Mouse (Mus musculus) forebrain, postnatal 0 days (tissue): ENCODE data around the gene Bco1. TPM values are rescaled to one million over a fixed set of nuclear protein-coding genes. Genes with fewer than 3 reads are reported as not detected.

Experiments used
- ATAC-seq: fragments of 200-750 bp; cut with Nextera tagmentation; 2 replicates; pipeline ENCODE4 v1.8.0; 2017; ENCODE audit warnings: mild to moderate bottlenecking, moderate library complexity
- DNase-seq: peaks from one replicate; pipeline ENCODE4 v3.0.0-alpha.2; 2015
- H3K27ac ChIP-seq: fragments of 300-500 bp; sonication (generic); 2 replicates; pipeline ENCODE4 v1.5.1; 2014; ENCODE audit warnings: low read depth, mild to moderate bottlenecking, antibody characterized with exemption, low read length, moderate library complexity, mixed read lengths
- H3K27me3 ChIP-seq: fragments of 300-500 bp; sonication (generic); 2 replicates; pipeline ENCODE4 v1.6.1; 2014; ENCODE audit warnings: mild to moderate bottlenecking, low read length, mixed read lengths; ENCODE audit not compliant: insufficient read depth
- H3K36me3 ChIP-seq: fragments of 300-500 bp; sonication (generic); 2 replicates; pipeline ENCODE4 v1.6.1; 2014; ENCODE audit warnings: mild to moderate bottlenecking, moderate library complexity; ENCODE audit not compliant: insufficient read depth
- H3K4me1 ChIP-seq: fragments of 300-500 bp; sonication (generic); 2 replicates; pipeline ENCODE4 v1.6.1; 2014; ENCODE audit warnings: antibody characterized with exemption; ENCODE audit not compliant: insufficient read depth
- H3K4me2 ChIP-seq: fragments of 300-500 bp; sonication (generic); 2 replicates; pipeline ENCODE4 v1.6.1; 2014; ENCODE audit warnings: low read depth, mild to moderate bottlenecking, moderate library complexity
- H3K4me3 ChIP-seq: fragments of 300-500 bp; sonication (generic); 2 replicates; pipeline ENCODE4 v1.5.1; 2014; ENCODE audit warnings: low read depth, low read length, mixed read lengths
- H3K9ac ChIP-seq: fragments of 300-500 bp; sonication (generic); 2 replicates; pipeline ENCODE4 v1.6.1; 2014; ENCODE audit warnings: mild to moderate bottlenecking
- H3K9me3 ChIP-seq: fragments of 300-500 bp; sonication (generic); 2 replicates; pipeline ENCODE4 v1.6.1; 2016; ENCODE audit warnings: low read length
- CTCF ChIP-seq: sonication (generic); IDR thresholded peaks from 2 replicates; pipeline ENCODE4 v1.5.1; 2016; ENCODE audit warnings: antibody characterized with exemption, control low read depth, low read depth
- WGBS: fragments of 180-500 bp; shearing (Covaris S2); extraction: QIAGEN DNeasy Blood & Tissue Kit; methylation state at CpG from one replicate; pipeline ENCODE4 v1.1.7; 2014; 5-methylcytosine and 5-hydroxymethylcytosine counted together
- polyA plus RNA-seq: library from polyadenylated mRNA; unstranded; fragments of >200 nt; fragmentation: Nextera tagmentation; extraction: Ambion mirVana; gene quantifications from 2 replicates; pipeline ENCODE4 v1.2.1, GENCODE M21; 2015
- total RNA-seq: library from RNA; depleted of rRNA; stranded (reverse); fragments of >200 nt; gene quantifications from 2 replicates; pipeline ENCODE4 v1.2.3, GENCODE M21; 2014; rRNA removed

Bco1 gene
- total and polyA plus RNA-seq, 2 experiments from 2014 or later, result 0.31 TPM; not detected in 1

DNA sequence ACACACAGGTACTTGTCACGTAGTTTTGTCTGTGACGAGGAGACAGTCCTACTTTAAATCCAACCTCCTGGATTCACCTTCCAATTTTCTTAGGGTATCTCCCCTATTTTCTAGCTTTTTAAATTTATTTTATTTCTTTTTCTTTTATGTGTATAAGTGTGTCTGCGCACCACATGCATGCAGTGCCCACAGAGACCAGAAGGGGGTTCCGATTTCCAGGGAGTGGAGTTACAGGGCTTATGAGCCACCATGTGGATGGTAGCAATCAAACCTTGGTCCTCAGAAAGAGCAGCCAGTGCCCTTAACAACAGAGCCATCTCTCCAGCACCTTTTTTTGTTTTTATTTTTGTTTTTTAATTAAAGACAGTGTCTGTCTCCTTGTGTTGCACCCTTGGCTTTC is 87.1 kb downstream of the Bco1 start:
- DNase-seq, result no peak
- WGBS, result 96% methylated on average over 4 of the region's 4 CpGs
- Histone ChIP-seq H3K4me3 (no peak overlapping the region), H3K9me3 (no peaks in the 10 kb centered on the region), H3K27me3 (no peaks in the 10 kb centered on the region), H3K9ac (no peak overlapping the region), H3K4me2 (no peak overlapping the region), H3K4me1 (no peaks in the 10 kb centered on the region), H3K27ac (no peak overlapping the region), H3K36me3 (peaks cover 26% of the 10 kb centered on the region)
- 0 out of 2 replicates have a peak, but pooled peaks have one; percentile 25 for TF ChIP-seq CTCF
- no peak for ATAC-seq

Other genes with a start within 250 kb of the Bco1 start
- gene Cmc2, start 174.4 kb upstream of the Bco1 start, total RNA-seq, result 6.9 and 9.5 TPM in 2 replicates
- gene Cmc2, start 174.4 kb upstream of the Bco1 start, polyA plus RNA-seq, result 26.8 and 27.9 TPM in 2 replicates
- gene Cenpn, start 174.1 kb upstream of the Bco1 start, total RNA-seq, result 3.6 and 5.2 TPM in 2 replicates
- gene Cenpn, start 174.1 kb upstream of the Bco1 start, polyA plus RNA-seq, result 4.7 and 5.9 TPM in 2 replicates
- gene Atmin, start 152.5 kb upstream of the Bco1 start, total RNA-seq, result 24.9 and 39.4 TPM in 2 replicates
- gene Atmin, start 152.5 kb upstream of the Bco1 start, polyA plus RNA-seq, result 15.1 and 18.8 TPM in 2 replicates
- 7.8 and 7.9 TPM in 2 replicates for gene 1700030J22Rik, start 116.9 kb upstream of the Bco1 start, total RNA-seq
- gene 1700030J22Rik, start 116.9 kb upstream of the Bco1 start, polyA plus RNA-seq, result 4.3 and 6.5 TPM in 2 replicates
- gene Gcsh, start 102.3 kb upstream of the Bco1 start, total RNA-seq, result 50.2 and 58.5 TPM in 2 replicates
- gene Gcsh, start 102.3 kb upstream of the Bco1 start, polyA plus RNA-seq, result 87.0 and 92.0 TPM in 2 replicates
- not detected in 2 replicates for gene Pkd1l2, start 13.4 kb upstream of the Bco1 start, total RNA-seq
- 0.06 TPM in 1 of 2 replicates, not detected in the other for gene Pkd1l2, start 13.4 kb upstream of the Bco1 start, polyA plus RNA-seq
- gene Gan, start 62.3 kb downstream of the Bco1 start, total RNA-seq, result 9.4 and 13.6 TPM in 2 replicates
- gene Gan, start 62.3 kb downstream of the Bco1 start, polyA plus RNA-seq, result 3.2 and 4.8 TPM in 2 replicates
- 139 and 204 TPM in 2 replicates for gene Cmip, start 161.2 kb downstream of the Bco1 start, total RNA-seq
- 126 and 192 TPM in 2 replicates for gene Cmip, start 161.2 kb downstream of the Bco1 start, polyA plus RNA-seq